Mouse (Mus musculus) ES-Bruce4 (cell line): ENCODE measurements around the gene Lrrc57. TPM values are rescaled to one million over a fixed set of nuclear protein-coding genes. Genes with fewer than 3 reads are reported as not detected.
"Not testable (repeated sequence)": the region's sequence is repeated elsewhere in the genome, so short reads cannot be mapped to it uniquely, and the experiment has no call there.

Experiments used
- H3K27ac ChIP-seq: 2 replicates; pipeline ENCODE4 v1.5.1; 2012; ENCODE audit warnings: low read length, inconsistent platforms; ENCODE audit not compliant: insufficient read depth
- H3K27me3 ChIP-seq: 2 replicates; pipeline ENCODE4 v1.6.1; 2012; ENCODE audit warnings: mild to moderate bottlenecking, low read length, inconsistent platforms; ENCODE audit not compliant: control insufficient read depth, poor library complexity, insufficient read depth, severe bottlenecking
- H3K36me3 ChIP-seq: 2 replicates; pipeline ENCODE4 v1.6.1; 2012; ENCODE audit warnings: inconsistent platforms, mild to moderate bottlenecking, low read length, moderate library complexity; ENCODE audit not compliant: control insufficient read depth, poor library complexity, insufficient read depth, severe bottlenecking
- H3K4me1 ChIP-seq: one replicate; pipeline ENCODE4 v1.8.1; 2011; ENCODE audit warnings: low read length; ENCODE audit not compliant: control insufficient read depth, insufficient read depth
- H3K4me3 ChIP-seq: 2 replicates; pipeline ENCODE4 v1.5.1; 2011; ENCODE audit warnings: low read depth, mild to moderate bottlenecking, low read length
- H3K9ac ChIP-seq: 2 replicates; pipeline ENCODE4 v1.6.1; 2012; ENCODE audit warnings: low read depth, mild to moderate bottlenecking, inconsistent platforms; ENCODE audit not compliant: poor library complexity, severe bottlenecking
- H3K9me3 ChIP-seq: replicated peaks from 2 replicates; pipeline ENCODE4 v1.6.1; 2012; ENCODE audit warnings: mild to moderate bottlenecking, low read length, inconsistent platforms; ENCODE audit not compliant: control insufficient read depth, poor library complexity, insufficient read depth, severe bottlenecking
- CTCF ChIP-seq: IDR thresholded peaks from one replicate; pipeline ENCODE4 v1.8.1; 2011; ENCODE audit warnings: low read depth, low read length
- EP300 ChIP-seq: IDR thresholded peaks from 2 replicates; pipeline ENCODE4 v1.6.1; 2011; ENCODE audit warnings: low read depth, low read length; ENCODE audit not compliant: insufficient read depth
- POLR2A ChIP-seq: IDR thresholded peaks from one replicate; pipeline ENCODE4 v1.8.1; 2011; ENCODE audit warnings: low read length; ENCODE audit not compliant: insufficient read depth
- polyA plus RNA-seq: library from polyadenylated mRNA; stranded (reverse); fragments of >200 nt; gene quantifications from 2 replicates; pipeline ENCODE4 v1.2.4, GENCODE M21; 2011; ENCODE audit warnings: low read depth; ENCODE audit not compliant: missing spikeins, insufficient read depth, insufficient read length

Lrrc57 gene
- polyA plus RNA-seq, 1 experiment = 18.7 TPM

- Histone ChIP-seq H3K9me3 (no peaks in the 10 kb centered on the region), H3K4me1 (no peaks in the 10 kb centered on the region), H3K27ac (no peak overlapping the region), H3K36me3 (no peaks in the 10 kb centered on the region; the same call in 1 of the 2 replicates), H3K27me3 (no peaks in the 10 kb centered on the region), H3K4me3 (peak overlapping the region; percentile 85), H3K9ac (peak overlapping the region; percentile 67)
- TF ChIP-seq POLR2A = no peak
- TF ChIP-seq CTCF = no peak
- TF ChIP-seq EP300 = no peak
Observed at GRCm38 (mm10) chr2:120567798-120568320, 41.5 kb downstream of the Lrrc57 start.

DNA sequence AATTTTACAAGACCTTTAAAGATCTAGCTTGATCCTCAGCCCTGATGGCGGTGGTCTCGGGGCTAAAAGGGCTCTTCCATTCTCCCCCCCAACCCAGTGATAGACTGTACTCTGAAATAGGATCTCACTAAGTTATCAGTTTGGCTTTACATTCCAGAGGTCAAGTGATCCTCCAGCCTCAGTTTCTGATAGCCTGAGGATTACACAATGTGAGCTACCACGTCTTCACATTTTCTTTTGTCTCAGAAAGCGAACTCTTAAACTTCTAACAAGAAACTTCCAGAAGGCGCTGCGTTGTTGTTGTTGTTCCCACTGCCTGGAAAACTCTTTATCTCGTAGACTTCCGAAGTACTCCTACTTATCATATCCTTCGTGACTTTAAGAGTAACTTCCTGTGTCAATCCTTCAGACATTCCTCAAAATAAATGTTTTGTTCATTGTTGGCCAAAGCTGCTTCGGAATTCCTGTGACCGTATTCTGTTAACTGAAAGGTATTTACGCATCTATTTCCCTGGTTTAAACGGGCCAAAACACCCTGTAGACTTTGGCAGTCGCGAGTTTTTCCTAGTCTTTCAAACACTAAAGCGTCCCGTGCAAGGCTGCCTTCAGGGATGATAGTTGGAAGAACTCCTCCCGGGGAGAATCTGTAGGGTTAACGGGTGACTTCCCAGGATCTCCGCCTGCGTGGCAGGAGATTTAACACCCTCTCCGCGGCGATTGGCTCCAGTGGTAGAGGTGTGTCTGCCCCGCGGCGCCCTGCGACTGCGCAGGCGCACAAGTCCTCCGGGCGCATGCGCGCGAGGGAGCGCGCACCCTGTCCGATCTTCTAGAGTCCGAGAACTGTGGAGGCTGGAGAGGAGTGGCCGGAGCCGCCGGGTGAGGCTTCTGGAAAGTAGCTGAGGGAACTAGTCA lies 42.2 kb downstream of the Lrrc57 start, which contains the start of gene Snap23:
Gene Snap23, plus strand, starts transcription at position 786 of the 912 bp plus-strand sequence.
- Histone ChIP-seq H3K27ac (peak within 1 kb of the TSS; percentile 87), H3K9me3 (no peaks in the 10 kb centered on the region), H3K4me3 (peak within 1 kb of the TSS; percentile 85), H3K36me3 (peaks cover under 1% of the 10 kb centered on the region), H3K4me1 (no peaks in the 10 kb centered on the region), H3K27me3 (no peaks in the 10 kb centered on the region), H3K9ac (peak within 1 kb of the TSS; percentile 74)
- 0 out of 2 replicates have a peak, but pooled peaks have one; percentile 3 for TF ChIP-seq EP300
- no peak for TF ChIP-seq POLR2A
- TF ChIP-seq CTCF = no peak

- no peaks in the 10 kb centered on the region for H3K9me3 ChIP-seq
- peaks cover 12% of the 10 kb centered on the region for H3K36me3 ChIP-seq
- no peaks in the 10 kb centered on the region for H3K4me1 ChIP-seq
- no peaks in the 10 kb centered on the region for H3K27me3 ChIP-seq
- H3K9ac ChIP-seq = no peak overlapping the region
- H3K27ac ChIP-seq = no peak overlapping the region
- TF ChIP-seq EP300 (no peak), POLR2A (no peak), CTCF (no peak)
- H3K4me3 ChIP-seq = no peak overlapping the region
Observed at GRCm38 (mm10) chr2:120565363-120565762, 44.0 kb downstream of the Lrrc57 start.

- H3K9me3 ChIP-seq, H3K27ac ChIP-seq, H3K4me1 ChIP-seq, H3K9ac ChIP-seq, H3K27me3 ChIP-seq, H3K4me3 ChIP-seq: not testable (repeated sequence)
- peaks cover 12% of the 10 kb centered on the region for H3K36me3 ChIP-seq
Observed at GRCm38 (mm10) chr2:120564548-120565188, 44.7 kb downstream of the Lrrc57 start.

- peaks cover 12% of the 10 kb centered on the region for H3K36me3 ChIP-seq
- H3K27ac ChIP-seq = peak within 1 kb of the TSS; percentile 59
- no peaks in the 10 kb centered on the region for H3K4me1 ChIP-seq
- H3K27me3 ChIP-seq = no peaks in the 10 kb centered on the region
- TF ChIP-seq EP300 (no peak), POLR2A (no peak), CTCF (no peak)
- no peaks in the 10 kb centered on the region for H3K9me3 ChIP-seq
- H3K9ac ChIP-seq = peak within 1 kb of the TSS; percentile 74
- H3K4me3 ChIP-seq = peak within 1 kb of the TSS; percentile 82
Observed at GRCm38 (mm10) chr2:120563235-120563990, 45.9 kb downstream of the Lrrc57 start, which contains the start of gene Zfp106. TSS of gene Zfp106 (minus strand) at chr2:120563843.

GRCm38 (mm10) chr2:120562859-120563234 lies 46.5 kb downstream of the Lrrc57 start:
- Histone ChIP-seq H3K9ac (peak overlapping the region; percentile 74), H3K4me3 (peak overlapping the region; percentile 82), H3K27me3 (no peaks in the 10 kb centered on the region), H3K9me3 (no peaks in the 10 kb centered on the region), H3K27ac (peak overlapping the region; percentile 52), H3K4me1 (no peaks in the 10 kb centered on the region), H3K36me3 (peaks cover 14% of the 10 kb centered on the region)
- no peak for TF ChIP-seq POLR2A
- no peak for TF ChIP-seq CTCF
- no peak for TF ChIP-seq EP300
